Mouse (Mus musculus) bone marrow, adult 2 months (tissue): ENCODE data around the gene Qrich1.

ENCODE experiments used
- CTCF ChIP-seq: fragments of 200-500 bp; IDR thresholded peaks from 2 replicates; pipeline ENCODE4 v1.5.1; 2011; ENCODE audit warnings: low read length, control low read depth; ENCODE audit not compliant: control insufficient read depth, insufficient read depth
- POLR2A ChIP-seq: fragments of 200-500 bp; IDR thresholded peaks from 2 replicates; pipeline ENCODE4 v1.6.1; 2011; ENCODE audit warnings: low read depth, mild to moderate bottlenecking, control low read depth, low read length, borderline replicate concordance; ENCODE audit not compliant: control insufficient read depth

DNA sequence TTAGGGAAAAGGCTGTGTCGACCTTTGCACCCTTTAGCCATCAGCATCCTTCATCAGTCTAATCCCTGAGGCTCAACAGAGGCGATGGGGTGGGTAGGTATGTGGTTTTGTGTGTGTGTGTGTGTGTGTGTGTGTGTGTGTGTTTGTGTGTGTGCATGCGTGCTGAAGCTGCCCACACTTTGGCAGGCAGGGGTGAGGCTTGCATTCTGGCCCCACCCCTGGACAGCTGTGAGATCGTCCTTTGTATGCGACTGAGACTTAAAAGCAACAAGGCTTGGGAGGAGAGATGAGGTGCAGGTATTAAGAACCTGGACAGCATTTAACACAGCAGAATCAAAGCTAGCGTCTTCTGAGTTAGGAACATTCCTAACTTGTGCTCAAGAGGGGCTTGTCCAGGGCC, 60.4 kb downstream of the Qrich1 start:
- TF ChIP-seq CTCF: no peak
- TF ChIP-seq POLR2A: no peak
